Mouse (Mus musculus) heart, postnatal 0 days (tissue): ENCODE results near the gene Taf3. TPM values are rescaled to one million over a fixed set of nuclear protein-coding genes. Genes with fewer than 3 reads are reported as not detected.

ENCODE experiments used
- ATAC-seq: fragments of 200-750 bp; cut with Nextera tagmentation; 2 replicates; pipeline ENCODE4 v1.8.0; 2017; ENCODE audit warnings: low read depth, moderate number of reproducible peaks, moderate library complexity; ENCODE audit not compliant: insufficient read depth
- DNase-seq: peaks from one replicate; pipeline ENCODE4 v3.0.0-alpha.2; 2016; ENCODE audit warnings: low spot score
- H3K27ac ChIP-seq: fragments of 300-500 bp; sonication (generic); 2 replicates; pipeline ENCODE4 v1.5.1; 2014; ENCODE audit warnings: low read depth, mild to moderate bottlenecking
- H3K27me3 ChIP-seq: fragments of 300-500 bp; sonication (generic); 2 replicates; pipeline ENCODE4 v1.6.1; 2014; ENCODE audit warnings: low read length, mixed read lengths; ENCODE audit not compliant: control insufficient read depth, insufficient read depth
- H3K36me3 ChIP-seq: fragments of 300-500 bp; sonication (generic); replicated peaks from 2 replicates; pipeline ENCODE4 v1.6.1; 2014; ENCODE audit warnings: low read length, mixed read lengths; ENCODE audit not compliant: control insufficient read depth, insufficient read depth
- H3K4me1 ChIP-seq: fragments of 300-500 bp; sonication (generic); 2 replicates; pipeline ENCODE4 v1.6.1; 2014; ENCODE audit warnings: antibody characterized with exemption; ENCODE audit not compliant: control insufficient read depth, insufficient read depth
- H3K4me2 ChIP-seq: fragments of 300-500 bp; sonication (generic); 2 replicates; pipeline ENCODE4 v1.6.1; 2014; ENCODE audit warnings: low read depth, mild to moderate bottlenecking, low read length, moderate library complexity
- H3K4me3 ChIP-seq: fragments of 300-500 bp; sonication (generic); 2 replicates; pipeline ENCODE4 v1.5.1; 2014; ENCODE audit warnings: low read depth, low read length
- H3K9ac ChIP-seq: fragments of 300-500 bp; sonication (generic); replicated peaks from 2 replicates; pipeline ENCODE4 v1.6.1; 2014; ENCODE audit warnings: low read depth, low read length, mixed read lengths
- H3K9me3 ChIP-seq: fragments of 300-500 bp; sonication (generic); replicated peaks from 2 replicates; pipeline ENCODE4 v1.6.1; 2016; ENCODE audit warnings: low read length; ENCODE audit not compliant: control insufficient read depth
- CTCF ChIP-seq: IDR thresholded peaks from 2 replicates; pipeline ENCODE4 v1.5.1; 2016; ENCODE audit warnings: antibody characterized with exemption, control low read depth, low read depth
- EP300 ChIP-seq: IDR thresholded peaks from 2 replicates; pipeline ENCODE4 v1.6.1; 2016; ENCODE audit warnings: antibody characterized with exemption, low read depth
- WGBS: fragments of 180-500 bp; shearing (Covaris S2); extraction: QIAGEN DNeasy Blood & Tissue Kit; methylation state at CpG from one replicate; pipeline ENCODE4 v1.1.7; 2014; 5-methylcytosine and 5-hydroxymethylcytosine counted together
- polyA plus RNA-seq: library from polyadenylated mRNA; unstranded; fragments of >200 nt; fragmentation: Nextera tagmentation; extraction: Ambion mirVana; gene quantifications from 2 replicates; pipeline ENCODE4 v1.2.1, GENCODE M21; 2015
- total RNA-seq: library from RNA; depleted of rRNA; stranded (reverse); fragments of >200 nt; gene quantifications from 2 replicates; pipeline ENCODE4 v1.2.3, GENCODE M21; 2014; ENCODE audit warnings: low replicate concordance

The Taf3 gene
- total and polyA plus RNA-seq, 2 experiments from 2014 or later = 3.0 to 6.3 TPM

DNA sequence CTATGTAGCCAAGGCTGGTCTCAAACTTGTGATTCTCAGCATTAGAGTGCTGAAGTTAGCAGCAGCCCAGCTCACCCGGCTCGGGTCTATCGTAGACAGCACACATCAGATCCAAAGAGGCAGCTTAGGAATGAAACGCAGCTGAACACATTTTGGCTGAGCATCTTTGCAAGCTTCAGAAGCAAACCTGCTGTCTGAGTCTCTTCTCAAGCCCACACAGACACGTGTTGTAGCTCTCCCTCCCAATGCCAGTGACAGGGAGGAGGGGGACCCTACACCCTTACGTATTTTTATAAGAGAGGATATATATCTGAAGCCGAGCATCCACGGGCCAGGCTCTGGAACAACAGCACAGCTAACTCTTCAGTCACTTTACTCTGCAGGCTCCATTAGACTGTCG is 130.8 kb downstream of the Taf3 start:
- no peak for DNase-seq
- peaks cover 8% of the 10 kb centered on the region for H3K36me3 ChIP-seq
- no peaks in the 10 kb centered on the region for H3K9me3 ChIP-seq
- H3K27ac ChIP-seq = no peak overlapping the region
- no peak overlapping the region for H3K9ac ChIP-seq
- H3K4me2 ChIP-seq = no peak overlapping the region
- H3K4me1 ChIP-seq = no peaks in the 10 kb centered on the region
- ATAC-seq = no peak
- no peaks in the 10 kb centered on the region for H3K27me3 ChIP-seq
- WGBS = 80% methylated on average over 9 of the region's 9 CpGs
- no peak overlapping the region for H3K4me3 ChIP-seq
- TF ChIP-seq EP300 (no peak), CTCF (no peak)

DNA sequence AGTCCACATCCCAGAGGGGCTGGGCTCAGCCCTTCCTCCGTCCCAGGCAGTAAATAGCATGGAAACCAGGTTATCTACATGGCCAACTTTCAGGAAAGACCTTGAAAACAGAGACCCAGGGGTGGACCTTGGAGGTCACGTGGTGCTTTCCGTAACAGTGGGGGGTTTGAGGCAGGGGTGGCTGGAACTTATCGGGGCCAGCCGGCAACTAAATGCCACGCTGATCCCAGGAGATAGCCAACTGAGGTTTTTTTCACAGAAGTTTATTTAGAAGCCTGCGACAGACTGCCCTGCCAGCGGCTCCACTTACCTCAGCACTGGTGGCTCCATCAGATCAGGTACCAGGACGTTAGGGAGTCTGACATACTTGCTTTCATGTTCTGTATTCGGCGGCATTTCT is 142.4 kb downstream of the Taf3 start:
- Histone ChIP-seq H3K4me1 (no peaks in the 10 kb centered on the region), H3K9me3 (no peaks in the 10 kb centered on the region), H3K4me3 (peak overlapping the region; percentile 20), H3K27ac (no peak overlapping the region), H3K4me2 (peak overlapping the region; percentile 53), H3K27me3 (no peaks in the 10 kb centered on the region), H3K36me3 (no peaks in the 10 kb centered on the region), H3K9ac (no peak overlapping the region)
- DNase-seq (no peak), ATAC-seq (no peak)
- WGBS = 3% methylated on average over 11 of the region's 11 CpGs
- no peak for TF ChIP-seq EP300

DNA sequence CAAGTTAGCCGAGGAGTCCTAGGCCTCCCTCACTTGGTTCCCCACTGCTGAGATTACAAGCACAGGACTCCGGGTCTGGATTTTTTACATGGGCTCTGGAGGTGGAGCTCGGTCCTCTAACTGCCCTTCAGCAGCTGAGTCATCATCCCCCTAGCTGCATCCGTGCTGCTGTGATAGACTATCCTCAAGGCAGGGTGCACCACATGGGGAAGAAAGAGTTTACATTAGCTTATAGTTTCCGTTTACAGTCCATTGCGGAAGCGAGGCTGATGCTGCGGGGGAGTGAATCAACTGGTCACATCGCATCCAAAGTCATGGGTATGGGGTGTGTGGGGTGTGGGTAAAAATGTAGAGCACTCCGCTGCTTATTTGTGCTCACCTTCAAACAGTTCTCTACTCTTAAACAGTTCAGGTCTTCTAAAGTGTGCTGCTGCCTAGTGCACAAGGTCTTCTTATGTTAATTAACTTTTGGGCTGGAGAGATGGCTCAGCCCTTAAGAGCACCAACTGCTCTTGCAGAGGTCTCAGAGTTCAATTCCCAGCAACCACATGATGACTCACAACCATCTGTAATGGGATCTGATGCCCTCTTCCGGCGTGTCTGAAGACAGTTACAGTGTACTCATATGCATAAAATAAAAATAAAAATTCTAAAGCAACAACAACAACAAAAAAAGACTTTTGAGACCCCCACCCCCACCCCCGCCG is 144.4 kb downstream of the Taf3 start:
- TF ChIP-seq CTCF = no peak
- no peak for TF ChIP-seq EP300

DNA sequence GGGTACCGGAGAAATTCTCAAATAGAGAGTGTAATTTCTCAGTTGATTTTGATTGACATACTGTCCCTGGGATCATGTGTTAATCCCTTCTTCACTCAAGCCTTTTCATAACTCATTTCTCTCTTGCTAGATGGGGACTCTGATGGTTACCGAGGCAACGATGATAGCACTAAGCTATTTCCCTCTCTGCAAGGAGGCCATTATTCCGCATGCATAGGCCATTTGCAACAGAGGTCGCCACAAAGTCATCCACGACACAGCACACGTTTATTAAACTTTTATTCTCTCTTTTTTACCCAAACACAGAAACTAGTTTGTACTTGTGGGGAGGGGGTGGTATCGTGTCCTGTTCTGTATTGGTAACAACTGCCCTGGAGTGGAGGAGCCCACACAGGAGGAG is 150.6 kb downstream of the Taf3 start:
- no peak overlapping the region for H3K4me3 ChIP-seq
- peaks cover 69% of the 10 kb centered on the region for H3K27me3 ChIP-seq
- H3K9me3 ChIP-seq = no peaks in the 10 kb centered on the region
- TF ChIP-seq CTCF (no peak), EP300 (no peak)
- no peak overlapping the region for H3K9ac ChIP-seq
- no peak for DNase-seq
- ATAC-seq = no peak
- H3K27ac ChIP-seq = no peak overlapping the region
- no peaks in the 10 kb centered on the region for H3K36me3 ChIP-seq
- no peak overlapping the region for H3K4me2 ChIP-seq
- WGBS = 35% methylated on average over 8 of the region's 8 CpGs
- 0 out of 2 replicates have a peak, but pooled peaks cover 8% of the 10 kb centered on the region for H3K4me1 ChIP-seq

More for the DNA sequence above, 144.4 kb downstream of the Taf3 start:
- DNase-seq (no peak), ATAC-seq (no peak)
- 49% methylated on average over 14 of the region's 14 CpGs for WGBS
- Histone ChIP-seq H3K4me1 (no peaks in the 10 kb centered on the region), H3K4me3 (no peak overlapping the region), H3K9me3 (no peaks in the 10 kb centered on the region), H3K27ac (no peak overlapping the region), H3K27me3 (peaks cover 11% of the 10 kb centered on the region; the same call in 1 of the 2 replicates), H3K4me2 (no peak overlapping the region), H3K36me3 (no peaks in the 10 kb centered on the region), H3K9ac (no peak overlapping the region)

DNA sequence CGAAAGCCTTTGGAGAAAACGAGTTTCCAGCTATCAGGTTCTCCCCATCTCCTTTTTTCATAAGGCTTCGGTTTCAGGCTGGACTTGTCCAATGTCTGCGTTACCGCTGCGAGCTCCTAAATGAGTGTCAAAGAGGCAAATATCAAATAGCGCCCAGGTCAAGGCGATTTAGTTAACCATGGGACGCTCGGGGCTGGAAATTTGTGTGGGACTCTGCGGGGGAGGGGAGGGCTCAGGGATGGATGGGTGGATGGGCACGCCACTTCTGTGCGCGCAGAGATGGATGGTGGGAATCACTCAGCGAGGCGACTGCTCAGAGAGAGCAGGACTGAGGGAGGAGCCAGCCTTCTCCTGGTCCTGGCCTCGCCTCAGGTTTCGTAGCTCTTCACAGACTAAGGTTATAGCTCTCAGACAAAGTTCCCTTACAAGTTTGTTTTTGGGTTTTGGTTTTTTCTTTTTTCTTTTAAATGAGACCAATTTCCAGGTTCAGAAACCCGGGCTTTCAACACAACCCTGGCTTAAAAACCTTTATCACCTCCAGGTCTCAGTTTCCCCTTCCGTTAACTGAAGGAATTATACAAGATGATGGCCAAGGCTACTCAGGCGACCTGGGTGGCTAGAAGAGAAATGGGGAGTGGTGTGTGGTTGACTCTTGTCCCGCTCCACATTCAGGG is 152.2 kb downstream of the Taf3 start:
- Histone ChIP-seq H3K9ac (no peak overlapping the region), H3K27me3 (peaks cover 83% of the 10 kb centered on the region), H3K27ac (no peak overlapping the region), H3K9me3 (no peaks in the 10 kb centered on the region), H3K4me2 (peak overlapping the region; percentile 18; the same call in 1 of the 2 replicates), H3K4me3 (peak overlapping the region; percentile 21), H3K36me3 (no peaks in the 10 kb centered on the region), H3K4me1 (0 out of 2 replicates have a peak, but pooled peaks cover 8% of the 10 kb centered on the region)
- DNase-seq (no peak), ATAC-seq (no peak)
- 2% methylated on average over 22 of the region's 22 CpGs for WGBS
- TF ChIP-seq CTCF (no peak), EP300 (no peak)
